Mouse (Mus musculus): Measurements from ENCODE around the gene 4930432M17Rik.

DNA sequence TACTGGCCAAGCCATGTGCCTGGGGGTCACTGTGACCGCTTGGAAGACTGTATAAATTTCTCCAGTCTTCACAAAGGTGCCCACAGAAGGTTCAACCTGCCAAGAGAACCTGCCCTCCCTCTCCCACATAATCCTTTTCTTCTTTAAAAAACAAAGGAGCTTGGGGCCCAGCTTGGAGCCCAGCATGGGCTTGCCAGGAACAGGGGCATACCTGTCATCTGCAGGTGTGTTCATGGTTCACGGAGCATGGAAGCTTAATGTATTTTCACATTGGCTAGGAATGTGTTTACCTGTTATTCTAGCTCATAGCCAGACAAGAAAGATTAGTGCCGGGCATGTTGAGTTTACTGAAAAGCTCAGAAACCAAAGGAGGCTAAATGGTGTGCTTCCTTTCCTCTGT, 32.3 kb upstream of the 4930432M17Rik start:
- no peak for TF ChIP-seq GATA1 (IDR thresholded peaks at IDR 0.05; ENCODE audit: low read length)
- TF ChIP-seq TAL1 (IDR thresholded peaks at IDR 0.05; ENCODE audit: low read length): no peak

Measured in erythroblast, embryonic 14.5 days (primary cell).